Mouse (Mus musculus) lung, postnatal 14 days (tissue): Measurements from ENCODE around the gene Slc39a10.
A peak's percentile ranks its signal among the peaks of the same experiment; 100 is the strongest.
"Not testable (repeated sequence)": the region's sequence is repeated elsewhere in the genome, so short reads cannot be mapped to it uniquely, and the experiment has no call there.

Experiments
- DNase-seq: peaks from one replicate; pipeline ENCODE4 v3.0.0; 2021

The Slc39a10 gene

GRCm38 (mm10) chr1:46863434-46863833 is 29.2 kb downstream of the Slc39a10 start:
- DNase-seq: no peak

- no peak for DNase-seq
Observed at GRCm38 (mm10) chr1:46860082-46860481, 32.6 kb downstream of the Slc39a10 start.

- no peak for DNase-seq
Observed at GRCm38 (mm10) chr1:46858579-46858978, 34.1 kb downstream of the Slc39a10 start.

- no peak for DNase-seq
Observed at GRCm38 (mm10) chr1:46856498-46856897, 36.2 kb downstream of the Slc39a10 start.

- no peak for DNase-seq
Observed at GRCm38 (mm10) chr1:46854036-46854900, 38.4 kb downstream of the Slc39a10 start.

- peak; percentile 97 for DNase-seq
Observed at GRCm38 (mm10) chr1:46853317-46854035, 39.2 kb downstream of the Slc39a10 start.

- DNase-seq: peak; percentile 68
Observed at GRCm38 (mm10) chr1:46852600-46853272, 39.9 kb downstream of the Slc39a10 start.

- no peak for DNase-seq
Observed at GRCm38 (mm10) chr1:46852216-46852599, 40.4 kb downstream of the Slc39a10 start.

- DNase-seq: no peak
Observed at GRCm38 (mm10) chr1:46851586-46851985, 41.1 kb downstream of the Slc39a10 start.

- DNase-seq: peak; percentile 75
Observed at GRCm38 (mm10) chr1:46849758-46850157, 42.9 kb downstream of the Slc39a10 start.

- no peak for DNase-seq
Observed at GRCm38 (mm10) chr1:46845221-46845620, 47.4 kb downstream of the Slc39a10 start.

- no peak for DNase-seq
Observed at GRCm38 (mm10) chr1:46844281-46844680, 48.4 kb downstream of the Slc39a10 start.

GRCm38 (mm10) chr1:46843406-46843805 is 49.2 kb downstream of the Slc39a10 start:
- no peak for DNase-seq

GRCm38 (mm10) chr1:46831927-46832326 is 60.7 kb downstream of the Slc39a10 start:
- DNase-seq: no peak

- DNase-seq: no peak
Observed at GRCm38 (mm10) chr1:46830066-46830843, 62.4 kb downstream of the Slc39a10 start.

GRCm38 (mm10) chr1:46822256-46822972 is 70.2 kb downstream of the Slc39a10 start:
- no peak for DNase-seq

GRCm38 (mm10) chr1:46817934-46818333 is 74.7 kb downstream of the Slc39a10 start:
- no peak for DNase-seq

GRCm38 (mm10) chr1:46808630-46809029 is 84.0 kb downstream of the Slc39a10 start:
- not testable (repeated sequence) for DNase-seq

- DNase-seq: no peak
Observed at GRCm38 (mm10) chr1:46805074-46805473, 87.6 kb downstream of the Slc39a10 start.

- DNase-seq: not testable (repeated sequence)
Observed at GRCm38 (mm10) chr1:46782227-46782626, 110.4 kb downstream of the Slc39a10 start.

GRCm38 (mm10) chr1:46770077-46770695 is 122.5 kb downstream of the Slc39a10 start:
- not testable (repeated sequence) for DNase-seq
